Mouse (Mus musculus): ENCODE results near the gene Smim14. TPM values are rescaled to one million over a fixed set of nuclear protein-coding genes. Genes with fewer than 3 reads are reported as not detected.
"Not testable (repeated sequence)": the region's sequence is repeated elsewhere in the genome, so short reads cannot be mapped to it uniquely, and the experiment has no call there.

Smim14 gene
- total RNA-seq (2021): 100 to 1,000 TPM; 155 to 187 TPM
- long read RNA-seq, experiment 1, full-length matches to known transcripts: 169 of 190 reads
- long read RNA-seq, experiment 1, partial matches to known transcripts: 6 of 190 reads
- long read RNA-seq, experiment 1, other reads (novel, unspliced or antisense): 15 of 190 reads
- long read RNA-seq, experiment 2, full-length matches to known transcripts: 65 of 76 reads
- long read RNA-seq, experiment 2, partial matches to known transcripts: 4 of 76 reads
- long read RNA-seq, experiment 2, other reads (novel, unspliced or antisense): 7 of 76 reads

DNA sequence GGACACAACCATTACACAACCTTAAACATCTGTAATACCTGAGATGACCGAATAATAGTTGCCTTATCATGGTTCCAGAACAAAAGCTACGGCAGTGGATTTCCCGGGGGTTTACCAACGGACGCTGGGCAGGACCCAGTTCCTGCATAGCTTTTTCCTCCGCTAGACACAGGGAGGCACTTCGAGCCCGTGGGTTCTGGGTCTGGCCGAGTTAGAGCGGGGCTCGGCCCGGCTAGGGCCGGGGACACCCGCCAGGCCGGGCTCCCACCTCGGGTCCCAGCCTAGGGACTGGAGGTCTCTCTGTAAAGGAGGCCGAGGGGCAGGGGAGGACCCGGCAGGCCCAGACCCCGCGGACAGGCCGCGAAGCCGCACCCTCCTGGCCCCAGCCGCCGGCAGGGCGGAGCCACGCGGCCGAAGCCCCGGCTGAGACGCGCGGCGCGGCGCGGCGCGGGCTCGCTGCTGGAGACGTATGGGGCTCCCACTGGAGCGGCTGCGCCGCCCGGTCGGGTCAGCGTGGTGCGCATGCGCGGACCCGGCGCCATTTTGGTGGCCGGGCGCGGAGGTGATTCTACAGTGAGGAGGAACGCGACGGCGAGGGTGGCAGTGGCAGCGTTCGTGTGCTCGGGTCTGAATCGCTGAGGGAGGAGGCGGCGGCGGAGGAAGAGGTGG, at the start of gene Smim14, which contains the start of gene Ube2k:
TSS of gene Smim14 (minus strand) at position 434 of the 669 bp plus-strand sequence.
TSS of gene Ube2k (plus strand) at position 483 of the 669 bp plus-strand sequence.
- DNase-seq: peak; percentile 95 to 98

DNA sequence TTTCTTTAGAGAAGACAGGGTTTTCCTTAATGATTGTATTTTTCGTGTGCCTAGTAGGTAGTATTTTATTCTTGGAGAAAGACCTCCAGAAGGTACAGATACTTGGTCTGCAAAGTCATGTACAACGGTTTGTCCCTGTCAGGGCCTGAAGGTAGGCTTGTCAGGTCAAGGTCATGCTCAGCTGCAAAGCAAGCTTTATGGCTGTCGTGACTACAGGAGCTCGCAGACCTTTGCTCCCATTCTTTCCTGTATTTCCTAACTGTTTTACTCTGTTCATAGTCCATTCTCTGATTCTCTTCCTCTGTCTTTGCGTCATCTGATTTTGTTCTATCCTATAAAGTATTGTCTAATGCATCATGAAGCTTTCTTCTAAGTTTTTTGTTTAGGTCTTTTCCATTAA, 49.3 kb upstream of the Smim14 start:
- peak; percentile 44 to 45 for DNase-seq

DNA sequence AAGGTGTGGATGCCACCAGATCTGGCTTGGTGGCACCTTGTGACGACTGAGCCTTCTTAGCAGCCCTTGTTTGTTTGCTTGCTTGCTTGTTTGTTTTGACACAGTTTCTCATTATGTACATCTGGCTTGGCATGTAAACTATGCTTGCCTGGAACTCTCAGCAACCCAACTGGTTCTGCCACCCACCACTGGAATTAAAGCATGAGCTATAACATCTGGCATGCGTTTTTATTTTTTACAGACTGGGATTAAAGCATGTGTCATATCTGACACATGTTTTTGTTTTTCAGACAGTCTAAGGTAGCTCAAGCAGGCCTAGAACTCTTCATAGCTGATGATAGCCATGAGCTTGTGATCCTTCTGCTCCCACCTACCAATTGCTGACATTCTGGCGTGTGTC, 41.6 kb upstream of the Smim14 start:
- no peak for DNase-seq

DNA sequence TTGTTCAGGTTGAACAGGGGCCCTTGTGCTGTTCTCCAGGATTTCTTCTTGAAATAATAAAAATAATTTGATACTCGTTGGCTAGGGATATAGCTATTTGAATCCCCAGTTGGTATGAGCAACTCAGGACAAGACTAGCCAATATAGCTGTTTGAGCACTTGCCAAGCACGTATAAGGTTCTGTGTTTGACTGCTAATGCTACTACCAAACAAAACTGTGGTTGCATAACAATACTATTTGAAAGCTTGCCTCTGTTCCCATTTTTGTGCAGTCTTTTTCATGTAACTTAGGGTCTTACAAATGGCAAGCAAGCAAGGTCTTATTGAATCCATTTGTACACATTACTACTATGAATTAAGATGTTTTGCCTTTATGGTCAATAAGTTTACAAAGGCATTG, 38.9 kb upstream of the Smim14 start:
- no peak for DNase-seq

DNA sequence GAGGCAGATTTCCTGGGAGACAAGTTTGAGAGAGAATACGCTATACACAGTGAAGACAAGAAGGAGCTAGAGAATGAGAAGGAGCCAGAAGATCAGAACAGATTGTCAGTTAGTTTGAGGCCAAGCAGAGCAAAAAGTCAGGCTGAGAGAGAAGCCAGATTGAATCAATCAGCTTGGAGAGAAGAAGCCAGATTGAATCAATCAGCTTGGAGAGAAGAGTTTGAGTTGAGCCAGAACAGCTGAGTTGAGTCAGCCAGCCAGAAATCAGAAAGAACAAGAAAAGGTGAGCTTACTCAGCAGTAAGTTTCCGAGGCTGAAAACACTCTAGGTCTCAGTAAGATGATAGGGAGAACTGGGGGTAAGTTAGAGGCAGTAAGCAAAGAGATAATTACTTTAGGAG, 37.9 kb upstream of the Smim14 start:
- no peak for DNase-seq

DNA sequence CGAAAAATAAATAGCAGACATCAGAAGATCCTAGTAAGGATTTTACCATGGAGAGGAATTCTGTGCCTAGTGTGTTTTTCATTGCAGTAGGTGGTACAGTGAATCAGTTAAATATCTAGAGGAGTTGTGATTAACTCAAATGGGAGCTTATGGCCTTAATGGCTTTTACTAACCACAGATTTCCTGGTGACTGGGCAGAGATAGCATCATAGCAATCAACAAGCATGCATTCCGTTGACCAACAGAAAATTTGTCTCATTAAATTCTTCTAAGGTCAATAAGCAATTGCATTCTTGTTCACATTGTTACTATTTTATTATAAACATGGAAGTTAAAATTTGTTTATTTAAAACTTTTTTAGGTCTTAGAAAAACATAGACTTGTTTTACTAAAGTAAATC, 28.5 kb upstream of the Smim14 start:
- DNase-seq: no peak

DNA sequence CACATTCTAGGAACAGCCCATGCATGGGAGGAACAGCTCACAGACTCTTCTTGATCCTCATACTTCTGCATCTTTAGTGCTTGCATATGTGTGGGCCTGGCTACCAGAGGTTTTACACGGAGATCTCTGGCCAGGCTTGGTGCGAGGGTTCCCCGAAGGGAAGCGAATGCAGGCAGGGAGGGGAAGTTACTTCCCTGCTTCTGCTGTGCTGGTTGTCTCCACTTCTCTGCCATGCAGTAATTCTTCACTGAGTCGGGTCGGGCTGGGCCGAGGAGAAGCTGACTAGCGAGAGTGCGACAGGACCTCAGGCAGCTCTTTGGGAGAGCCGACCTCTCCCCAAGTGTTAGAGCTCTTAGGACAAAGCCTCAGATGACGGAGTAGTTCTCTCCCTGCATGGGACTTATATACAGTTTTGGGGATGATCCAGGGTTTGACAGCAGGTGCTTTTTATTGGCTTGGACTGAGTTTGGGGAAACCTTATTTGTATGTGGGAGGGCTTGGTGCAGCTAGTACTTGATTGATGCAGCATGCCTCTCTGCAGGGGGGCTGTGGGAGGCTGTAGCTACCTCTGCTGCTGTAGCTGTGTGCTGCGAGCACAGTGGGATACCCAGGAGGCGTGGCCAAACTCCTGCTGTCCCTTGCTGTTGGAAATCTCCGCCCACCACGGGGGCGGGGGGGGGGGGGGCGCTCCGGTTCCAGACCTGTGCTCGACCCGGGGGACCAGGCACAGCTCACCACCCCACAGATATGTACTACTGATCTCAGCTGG, 24.3 kb upstream of the Smim14 start:
- DNase-seq: no peak

DNA sequence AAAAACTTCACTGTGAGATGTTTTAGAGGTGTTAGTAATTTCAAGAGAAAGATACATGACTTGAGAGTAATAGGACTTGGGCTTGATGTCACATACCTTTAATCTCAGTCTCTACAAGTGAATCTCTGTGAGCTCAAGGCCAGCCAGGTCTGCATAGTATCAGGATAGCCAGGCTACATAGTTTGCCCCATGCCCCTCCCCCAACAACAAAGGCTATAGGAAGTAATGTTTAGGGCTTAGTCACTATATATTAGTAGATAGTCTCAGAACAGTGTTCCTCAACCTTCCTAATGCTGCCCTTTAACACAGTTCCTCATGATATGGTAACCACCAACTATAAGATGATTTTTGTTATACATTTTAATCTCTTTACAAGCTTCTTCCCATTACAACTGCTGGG, 20.1 kb upstream of the Smim14 start:
- no peak for DNase-seq

DNA sequence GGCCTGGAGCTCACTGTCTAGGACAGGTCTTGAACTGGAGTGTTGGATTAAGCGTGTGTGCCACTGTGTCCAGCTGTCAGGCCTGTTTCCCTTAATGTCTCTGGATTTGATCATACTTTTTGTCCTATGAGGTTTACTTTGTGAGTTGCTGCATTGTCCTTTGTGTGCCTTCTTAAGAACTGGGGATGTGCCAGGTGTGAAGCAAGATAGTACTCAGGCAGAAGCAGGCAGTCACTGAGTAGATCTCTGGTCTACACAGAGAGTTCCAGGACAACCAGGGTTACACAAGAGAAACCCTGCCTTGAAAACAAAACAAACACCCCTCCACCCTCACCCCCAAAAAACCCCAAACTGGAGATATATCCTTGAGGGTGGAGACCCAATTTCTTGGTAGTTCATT, 12.7 kb upstream of the Smim14 start:
- DNase-seq: no peak

DNA sequence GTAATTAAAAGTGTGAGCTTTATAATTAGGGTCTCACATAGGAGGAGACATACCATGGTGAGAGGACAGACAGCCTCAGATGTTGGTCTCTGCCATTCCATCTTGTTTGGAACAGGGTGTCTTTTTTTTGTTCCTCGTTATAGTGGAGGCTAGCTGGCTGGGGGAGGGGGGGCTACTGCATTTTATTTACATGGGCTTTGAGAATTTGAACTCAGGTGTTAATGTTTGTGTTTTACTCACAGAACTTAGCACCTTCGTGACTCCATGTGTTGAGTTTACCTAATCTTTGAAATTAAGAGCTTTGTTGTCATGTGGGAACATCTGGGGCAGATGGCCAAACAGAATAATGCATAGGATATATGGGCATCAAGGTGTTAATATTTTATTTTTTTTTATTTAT, 7.6 kb upstream of the Smim14 start:
- no peak for DNase-seq

DNA sequence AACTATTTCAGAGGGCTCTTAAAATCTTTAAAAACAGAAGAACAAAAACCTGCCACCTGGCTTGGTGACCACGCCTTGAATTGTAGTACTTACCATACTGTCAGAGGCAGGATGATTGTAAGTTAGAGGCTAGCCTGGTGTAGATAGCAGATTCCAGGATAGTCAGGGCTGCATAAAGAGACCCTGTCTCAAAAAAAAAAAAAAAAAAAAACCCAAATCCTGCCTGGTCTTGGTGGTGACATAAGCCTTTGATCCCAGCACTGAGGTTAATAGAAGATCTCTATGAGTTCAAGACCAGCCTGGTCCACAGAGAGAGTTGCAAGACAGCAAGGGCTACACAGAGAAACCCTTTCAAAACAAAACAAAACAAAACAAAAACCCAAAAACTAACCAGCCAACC, 6.5 kb upstream of the Smim14 start:
- no peak for DNase-seq

DNA sequence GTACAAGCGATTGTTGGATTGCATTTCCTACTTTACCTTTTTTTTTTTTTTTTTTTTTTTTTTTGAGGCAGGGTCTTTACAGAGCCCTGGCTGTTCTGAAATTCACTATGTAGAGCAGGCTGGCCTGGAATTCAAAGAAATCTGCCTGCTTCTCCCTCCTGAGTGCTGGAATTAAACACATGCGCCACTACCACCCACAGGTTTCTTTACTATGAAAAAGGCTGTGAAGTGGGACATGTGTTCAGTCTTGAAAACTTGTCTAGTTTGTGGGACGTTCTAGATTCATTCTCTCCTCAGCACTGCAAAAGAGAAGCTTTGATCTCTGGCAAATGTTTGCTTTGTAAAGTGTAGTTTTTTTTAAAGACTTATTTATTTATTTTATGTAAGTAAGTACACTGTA, 4.9 kb upstream of the Smim14 start:
- DNase-seq: no peak

DNA sequence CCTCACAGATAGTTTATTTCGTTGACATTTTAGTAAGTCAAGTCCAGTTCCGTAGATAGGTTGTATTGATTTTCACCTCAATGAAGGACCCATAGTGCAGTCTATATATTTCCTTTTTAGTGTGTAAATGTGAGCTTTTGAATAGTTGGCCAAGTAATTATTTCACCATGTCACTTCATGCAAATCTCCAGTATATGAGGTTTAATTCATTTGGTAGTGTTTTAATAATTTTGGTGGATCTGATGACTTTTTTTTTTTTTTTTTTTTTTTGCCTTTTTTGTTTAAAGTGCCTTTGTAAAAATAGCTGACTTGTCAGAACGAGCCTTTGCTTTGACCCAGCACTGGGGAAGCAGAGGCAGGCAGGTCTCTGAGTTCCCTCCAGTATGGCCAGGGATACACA, 2.8 kb upstream of the Smim14 start:
- no peak for DNase-seq

DNA sequence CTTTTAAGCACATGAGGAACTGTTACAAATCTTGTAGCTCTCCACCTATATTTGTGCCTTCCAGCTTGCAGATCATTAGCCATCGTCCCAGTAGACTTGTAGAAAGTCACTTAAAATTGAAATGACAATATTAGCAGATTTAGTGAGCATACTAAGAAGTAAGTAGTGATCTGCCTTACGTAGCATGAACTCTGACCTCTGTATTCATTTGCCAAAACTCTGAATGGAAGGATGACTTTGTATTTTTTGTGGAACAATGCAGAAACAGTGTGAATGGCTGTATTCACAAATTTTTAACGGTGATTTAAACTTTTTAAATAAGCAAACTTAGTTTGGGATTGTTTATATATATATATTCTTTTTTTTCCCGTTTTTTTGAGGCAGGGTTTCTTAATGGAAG, 1.8 kb upstream of the Smim14 start:
- DNase-seq: no peak

DNA sequence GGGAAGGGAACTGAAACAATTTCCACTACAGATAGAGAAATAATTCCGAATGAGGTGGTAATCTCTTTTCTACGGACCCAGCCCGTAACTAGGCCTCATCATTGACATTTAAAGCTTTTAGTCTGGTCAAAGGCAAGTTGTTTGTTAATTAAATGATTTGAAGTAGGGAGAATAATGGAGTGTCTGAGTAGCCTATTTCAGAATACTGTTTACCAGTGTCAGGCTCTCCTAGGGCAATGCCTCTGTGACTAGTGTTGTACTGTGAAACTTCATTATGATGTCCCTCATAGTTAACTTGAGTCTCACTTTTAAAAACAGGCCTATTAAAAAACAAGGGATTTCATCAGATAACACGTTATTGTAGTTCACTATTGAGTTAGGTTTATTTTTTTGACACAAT, 1.1 kb upstream of the Smim14 start:
- DNase-seq: no peak

DNA sequence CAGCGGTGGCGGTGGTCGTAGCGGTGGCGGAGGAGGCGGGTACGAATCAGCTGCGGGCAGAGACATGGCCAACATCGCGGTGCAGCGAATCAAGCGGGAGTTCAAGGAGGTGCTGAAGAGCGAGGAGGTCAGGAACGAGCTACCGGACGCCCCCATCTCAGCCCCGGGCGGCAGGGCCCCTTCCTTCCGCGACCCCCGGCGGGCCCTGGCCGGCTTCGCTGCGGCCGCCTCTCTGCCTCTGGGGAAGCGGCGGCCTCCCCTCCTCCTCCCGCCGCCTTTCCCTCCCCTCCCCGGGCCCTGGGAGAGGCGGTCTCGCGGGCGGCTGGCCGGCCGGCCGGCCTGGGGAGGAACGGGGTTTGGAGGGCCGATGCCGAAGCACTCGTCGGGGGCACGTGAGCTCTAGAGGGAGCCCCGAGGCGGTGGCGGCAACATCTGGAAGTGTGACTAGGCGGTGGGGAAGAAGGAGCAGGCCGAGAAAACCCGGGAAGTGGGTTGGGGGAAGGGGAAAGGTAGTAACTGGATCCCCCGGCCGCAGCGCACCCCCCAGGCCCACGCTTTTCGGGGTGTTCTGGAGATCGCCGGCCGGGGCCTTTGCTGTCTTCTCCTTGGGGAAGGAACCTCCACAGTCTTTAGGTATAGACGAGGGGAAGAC, 562 bp upstream of the Smim14 start:
- DNase-seq: peak; percentile 67 to 73

DNA sequence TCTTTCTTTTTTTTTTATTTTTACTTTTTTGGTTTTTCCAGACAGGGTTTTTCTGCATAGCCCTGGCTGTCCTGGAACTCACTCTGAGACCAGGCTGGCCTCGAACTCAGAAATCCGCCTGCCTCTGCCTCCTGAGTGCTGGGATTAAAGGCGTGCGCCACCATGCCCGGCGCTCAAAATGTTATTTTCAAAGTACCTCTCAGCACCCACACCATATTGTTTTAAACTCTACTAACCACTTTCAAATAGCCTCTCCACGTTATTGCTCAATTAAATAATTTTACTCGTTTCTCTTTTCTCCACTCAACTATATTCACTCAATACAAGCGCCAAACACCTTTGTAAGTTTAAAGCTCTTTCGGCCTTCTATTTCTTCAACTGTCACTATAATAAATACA, 917 bp downstream of the Smim14 start:
- not testable (repeated sequence) for DNase-seq

DNA sequence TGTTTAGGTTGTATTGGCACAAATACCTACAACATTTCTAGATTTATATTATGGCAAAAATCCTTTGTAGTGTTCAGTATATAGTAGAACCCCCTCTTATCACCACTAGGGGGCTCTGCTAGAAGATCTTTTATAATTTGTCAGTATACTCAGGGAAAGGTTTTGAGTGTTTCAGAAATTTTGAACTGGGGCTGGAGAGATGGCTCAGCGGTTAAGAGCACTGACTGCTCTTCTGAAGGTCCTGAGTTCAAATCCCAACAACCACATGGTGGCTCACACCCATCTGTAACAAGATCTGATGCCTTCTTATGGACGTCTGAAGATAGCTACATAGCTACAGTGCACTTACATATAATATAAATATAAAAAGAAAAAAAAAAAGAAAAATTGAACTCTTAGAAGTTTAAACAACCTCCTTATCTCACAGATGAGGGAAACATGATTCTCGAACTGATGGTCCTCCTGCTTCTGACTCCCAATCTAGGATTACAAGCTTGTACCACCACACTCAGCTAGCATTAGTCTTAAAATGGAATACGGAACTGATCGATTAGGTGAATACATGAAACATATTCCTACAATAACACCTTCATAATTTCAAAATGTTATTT, 1.4 kb downstream of the Smim14 start:
- DNase-seq: peak; percentile 7 to 20

DNA sequence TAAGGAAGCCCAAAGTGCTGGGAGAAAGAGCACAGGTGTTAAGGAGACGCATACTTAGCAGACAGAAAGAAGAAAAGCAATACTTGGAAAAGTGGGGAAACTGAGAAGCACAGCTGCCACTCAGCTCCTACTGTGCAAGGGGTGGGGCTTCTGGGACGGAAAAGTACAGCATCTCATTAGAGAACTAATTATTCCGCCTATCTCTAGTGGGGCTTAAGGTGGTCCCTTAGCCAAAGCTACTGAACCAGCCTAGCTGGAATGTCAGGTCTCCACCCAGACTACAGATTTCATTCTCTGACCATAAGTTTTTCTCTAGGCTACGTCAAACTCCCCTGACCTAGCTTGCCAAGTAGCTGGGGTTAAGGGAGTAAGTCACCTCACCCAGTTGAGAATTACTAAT, 2.5 kb downstream of the Smim14 start:
- no peak for DNase-seq

DNA sequence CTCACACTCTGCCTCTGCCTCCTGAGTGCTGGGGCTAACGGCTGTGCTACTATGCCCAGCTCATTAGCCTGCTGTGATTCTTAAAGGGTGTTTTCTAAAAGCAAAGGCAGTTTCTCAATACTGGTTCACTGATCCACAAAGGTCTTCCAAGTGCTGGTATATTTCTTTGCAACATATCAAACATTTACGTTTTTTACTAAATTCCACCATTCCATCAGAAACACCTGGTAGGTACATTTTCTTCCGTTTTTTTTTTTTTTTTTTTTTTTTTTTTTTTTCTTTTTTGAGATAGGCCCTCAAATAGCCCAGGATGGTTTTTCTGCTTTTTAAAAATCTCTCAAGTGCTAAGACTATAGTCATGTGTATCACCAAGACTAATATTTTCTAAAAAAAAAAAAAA, 5.7 kb downstream of the Smim14 start:
- no peak for DNase-seq

DNA sequence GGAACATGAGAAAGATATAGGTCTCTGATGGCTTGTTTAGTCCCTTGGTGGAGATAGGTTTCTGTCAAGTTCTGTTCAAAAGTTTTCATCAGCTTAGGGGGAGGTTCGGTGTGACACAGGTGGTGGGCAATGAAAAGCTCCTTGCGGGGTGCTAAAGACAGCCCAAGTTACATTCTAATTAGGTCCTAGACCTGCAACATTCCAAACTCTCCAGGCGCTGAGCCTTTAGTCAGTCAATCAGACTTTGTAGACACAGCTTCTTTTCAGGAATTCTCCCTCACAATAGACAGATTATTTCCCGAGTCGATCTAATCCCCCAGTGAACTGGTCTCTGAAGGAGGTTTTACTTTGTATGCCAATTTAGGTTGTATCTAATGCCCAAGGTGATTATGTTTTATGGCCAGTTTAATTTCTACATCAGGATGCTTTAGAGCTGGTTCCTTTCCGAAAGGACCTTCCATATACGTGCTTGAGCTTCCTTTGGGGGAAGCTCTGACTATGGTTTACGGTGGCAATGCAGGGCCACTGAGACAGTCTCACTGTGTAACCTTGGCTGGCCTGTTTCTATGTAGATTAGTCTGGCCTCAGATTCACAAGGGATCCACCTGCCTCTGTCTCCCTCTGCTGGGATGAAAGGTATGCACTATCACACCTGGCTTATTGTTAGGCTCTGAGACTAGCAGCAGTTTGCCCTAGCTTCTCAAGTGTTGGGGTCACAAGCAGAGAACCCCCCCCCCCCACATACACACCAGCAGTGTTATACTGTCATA, 11.1 kb downstream of the Smim14 start:
- DNase-seq: no peak

DNA sequence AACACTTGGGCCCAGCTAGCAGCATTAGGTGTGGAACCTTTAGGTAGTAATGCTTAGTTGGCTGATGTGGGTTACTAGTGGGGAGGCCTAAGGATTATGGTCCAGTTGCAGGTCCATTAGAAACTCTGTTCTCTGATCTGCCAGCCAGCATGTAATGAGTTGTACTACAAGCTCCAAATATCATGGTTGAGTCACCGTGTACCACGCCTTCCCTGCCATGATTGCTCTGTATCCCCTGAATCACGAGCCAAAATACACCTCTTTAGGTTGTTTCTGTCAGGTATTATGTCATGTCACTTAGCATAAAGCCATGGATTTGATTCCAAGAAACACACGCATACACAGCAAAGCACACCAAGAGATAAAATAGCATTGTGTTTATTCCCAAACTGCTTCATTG, 12.2 kb downstream of the Smim14 start:
- no peak for DNase-seq
